Mouse (Mus musculus): ENCODE data around the gene Saal1.
"Not testable (repeated sequence)": the region's sequence is repeated elsewhere in the genome, so short reads cannot be mapped to it uniquely, and the experiment has no call there.

- TF ChIP-seq CTCF, EP300 (IDR thresholded peaks at IDR 0.05; ENCODE audit: low read depth): not testable (repeated sequence)
Observed at GRCm38 (mm10) chr7:46740041-46740440, 29.6 kb upstream of the Saal1 start.
